Mouse (Mus musculus) intestine, embryonic 15.5 days (tissue): ENCODE data around the gene Rbbp4. TPM values are rescaled to one million over a fixed set of nuclear protein-coding genes. Genes with fewer than 3 reads are reported as not detected.
A peak's percentile ranks its signal among the peaks of the same experiment; 100 is the strongest.

Experiments used
- ATAC-seq: fragments of 200-750 bp; cut with Nextera tagmentation; 2 replicates; pipeline ENCODE4 v1.8.0; 2017; ENCODE audit warnings: moderate TSS enrichment, moderate library complexity
- H3K27ac ChIP-seq: fragments of 300-500 bp; sonication (generic); 2 replicates; pipeline ENCODE4 v1.5.1; 2015; ENCODE audit warnings: mild to moderate bottlenecking, inconsistent platforms
- H3K27me3 ChIP-seq: fragments of 300-500 bp; sonication (generic); replicated peaks from 2 replicates; pipeline ENCODE4 v1.6.1; 2015; ENCODE audit warnings: inconsistent platforms
- H3K36me3 ChIP-seq: fragments of 300-500 bp; sonication (generic); 2 replicates; pipeline ENCODE4 v1.6.1; 2015; ENCODE audit warnings: inconsistent platforms
- H3K4me1 ChIP-seq: fragments of 300-500 bp; sonication (generic); replicated peaks from 2 replicates; pipeline ENCODE4 v1.6.1; 2015; ENCODE audit warnings: inconsistent platforms
- H3K4me2 ChIP-seq: fragments of 300-500 bp; sonication (generic); replicated peaks from 2 replicates; pipeline ENCODE4 v1.6.1; 2015; ENCODE audit warnings: mild to moderate bottlenecking, inconsistent platforms
- H3K4me3 ChIP-seq: fragments of 300-500 bp; sonication (generic); replicated peaks from 2 replicates; pipeline ENCODE4 v1.5.1; 2015; ENCODE audit warnings: inconsistent platforms
- H3K9ac ChIP-seq: fragments of 300-500 bp; sonication (generic); 2 replicates; pipeline ENCODE4 v1.6.1; 2015; ENCODE audit warnings: inconsistent platforms
- H3K9me3 ChIP-seq: fragments of 300-500 bp; sonication (generic); 2 replicates; pipeline ENCODE4 v1.6.1; 2016; ENCODE audit warnings: inconsistent platforms
- WGBS: fragments of 180-500 bp; shearing (Covaris S2); methylation state at CpG from one replicate; pipeline ENCODE4 v1.1.7; 2015; 5-methylcytosine and 5-hydroxymethylcytosine counted together
- polyA plus RNA-seq: library from polyadenylated mRNA; unstranded; fragments of >200 nt; fragmentation: Nextera tagmentation; extraction: Ambion mirVana; gene quantifications from 2 replicates; pipeline ENCODE4 v1.2.1, GENCODE M21; 2015

The Rbbp4 gene
- 310 and 386 TPM in 2 replicates for polyA plus RNA-seq

- Histone ChIP-seq H3K4me2 (peak within 1 kb of the TSS; percentile 73), H3K4me1 (peaks cover 30% of the 10 kb centered on the region), H3K36me3 (peaks cover 2% of the 10 kb centered on the region; the same call in 1 of the 2 replicates), H3K9me3 (no peaks in the 10 kb centered on the region), H3K27ac (peak within 1 kb of the TSS; percentile 99), H3K27me3 (no peaks in the 10 kb centered on the region), H3K4me3 (peak within 1 kb of the TSS; percentile 92), H3K9ac (peak within 1 kb of the TSS; percentile 96)
- WGBS: under 1% methylated on average over 73 of the region's 73 CpGs
- ATAC-seq: peak; percentile 98
Observed at GRCm38 (mm10) chr4:129335216-129336074, at the start of gene Rbbp4, which contains the start of gene Zbtb8os. TSS of gene Rbbp4 (minus strand) at chr4:129335370. TSS of gene Zbtb8os (plus strand) at chr4:129335695.

DNA sequence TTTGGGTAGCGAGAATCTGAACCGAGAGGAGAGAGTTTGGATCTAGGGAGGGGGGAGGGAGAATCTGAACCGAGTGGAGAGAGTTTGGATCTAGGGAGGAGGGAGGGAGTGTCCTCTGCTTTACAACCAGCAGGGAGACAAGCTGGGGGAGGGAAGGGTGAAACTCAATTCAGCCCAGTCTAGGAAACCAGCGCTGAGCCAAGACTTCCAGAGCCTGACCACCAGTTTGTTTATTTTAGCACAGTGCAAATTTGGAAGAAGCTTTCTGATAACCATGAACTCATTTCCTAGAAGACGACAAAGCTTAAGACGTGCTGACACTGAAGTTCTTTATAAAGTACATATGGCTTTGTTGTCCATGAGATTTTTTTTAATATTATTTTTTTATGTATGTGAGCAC lies 49.3 kb upstream of the Rbbp4 start:
- peaks cover 5% of the 10 kb centered on the region; the same call in 1 of the 2 replicates for H3K4me1 ChIP-seq
- H3K4me2 ChIP-seq: no peak overlapping the region; the same call in 1 of the 2 replicates
- H3K4me3 ChIP-seq: no peak overlapping the region
- H3K27me3 ChIP-seq: no peaks in the 10 kb centered on the region
- no peak overlapping the region for H3K27ac ChIP-seq
- 15% methylated on average over 6 of the region's 6 CpGs for WGBS
- no peaks in the 10 kb centered on the region for H3K9me3 ChIP-seq
- no peaks in the 10 kb centered on the region for H3K36me3 ChIP-seq
- H3K9ac ChIP-seq: no peak overlapping the region
- ATAC-seq: peak; percentile 64; the same call in 1 of the 2 replicates

DNA sequence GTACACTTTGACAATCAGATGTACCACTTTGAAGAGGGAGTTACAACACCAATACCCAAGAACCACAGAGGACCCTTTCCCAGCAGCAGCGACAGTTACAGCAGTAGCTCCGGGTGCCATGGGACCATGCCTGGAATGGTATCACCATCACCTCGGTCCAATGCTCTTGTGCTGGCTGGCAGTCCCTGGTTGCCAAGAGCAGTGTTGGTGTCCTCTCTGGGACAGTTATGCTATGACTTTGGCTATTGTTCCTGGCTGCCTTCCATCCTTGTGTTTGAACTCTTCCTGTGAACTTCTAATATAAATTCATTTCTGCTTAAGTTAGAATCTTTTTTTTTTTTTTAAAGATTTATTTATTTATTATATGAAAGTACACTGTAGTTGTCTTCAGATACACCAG lies 48.4 kb upstream of the Rbbp4 start:
- 89% methylated on average over 3 of the region's 3 CpGs for WGBS
- Histone ChIP-seq H3K4me3 (no peak overlapping the region), H3K4me2 (no peak overlapping the region), H3K9ac (no peak overlapping the region), H3K9me3 (no peaks in the 10 kb centered on the region), H3K36me3 (no peaks in the 10 kb centered on the region), H3K4me1 (peaks cover 5% of the 10 kb centered on the region; the same call in 1 of the 2 replicates), H3K27ac (no peak overlapping the region), H3K27me3 (no peaks in the 10 kb centered on the region)
- no peak for ATAC-seq

DNA sequence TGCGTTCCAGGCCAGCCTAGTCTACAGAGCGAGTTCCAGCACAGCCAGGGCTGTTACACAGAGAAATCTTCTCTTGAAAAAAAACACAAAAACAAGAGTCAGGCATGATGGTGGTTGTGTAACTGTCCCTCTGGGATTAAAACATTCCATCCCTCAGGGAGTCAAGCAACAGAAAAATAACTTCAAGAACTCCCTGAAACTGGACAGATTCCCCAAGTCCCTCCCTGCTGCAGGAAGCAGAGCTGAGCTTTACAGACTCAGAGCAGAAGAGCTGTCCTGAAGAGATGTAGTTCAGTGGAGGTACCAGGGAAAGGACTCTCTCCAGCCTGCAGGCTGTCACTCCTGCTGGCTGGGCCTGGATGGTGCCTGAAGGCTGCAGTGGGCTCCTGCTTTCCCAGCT lies 47.3 kb upstream of the Rbbp4 start:
- Histone ChIP-seq H3K36me3 (no peaks in the 10 kb centered on the region), H3K4me2 (no peak overlapping the region), H3K27ac (no peak overlapping the region), H3K4me3 (no peak overlapping the region), H3K4me1 (peaks cover 5% of the 10 kb centered on the region; the same call in 1 of the 2 replicates), H3K9me3 (no peaks in the 10 kb centered on the region), H3K27me3 (no peaks in the 10 kb centered on the region), H3K9ac (no peak overlapping the region)
- no peak for ATAC-seq
- 95% methylated on average over 2 of the region's 2 CpGs for WGBS

DNA sequence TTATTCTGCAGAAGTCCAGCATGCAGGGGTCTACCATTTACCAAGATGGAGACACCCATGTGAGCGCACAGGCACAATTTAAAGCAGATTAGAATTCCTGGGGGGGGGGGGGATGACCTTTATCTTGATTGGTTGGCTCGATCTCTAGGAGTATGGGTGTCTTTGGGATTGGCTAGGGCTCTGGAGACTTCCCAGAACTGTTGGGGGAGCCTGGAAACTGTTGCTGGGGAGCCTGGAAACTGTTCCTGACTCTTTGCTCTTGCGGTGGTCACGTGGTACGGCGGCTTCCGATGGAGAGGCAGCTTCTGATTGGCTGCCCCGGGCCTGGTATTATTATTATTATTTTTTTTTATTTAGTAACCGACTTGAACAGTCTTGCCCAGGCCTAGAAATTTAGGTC lies 46.9 kb upstream of the Rbbp4 start:
- Histone ChIP-seq H3K4me1 (peaks cover 5% of the 10 kb centered on the region; the same call in 1 of the 2 replicates), H3K4me2 (no peak overlapping the region), H3K9me3 (no peaks in the 10 kb centered on the region), H3K27me3 (no peaks in the 10 kb centered on the region), H3K4me3 (no peak overlapping the region), H3K36me3 (no peaks in the 10 kb centered on the region), H3K27ac (no peak overlapping the region), H3K9ac (no peak overlapping the region)
- no peak for ATAC-seq
- WGBS: 92% methylated on average over 9 of the region's 9 CpGs

GRCm38 (mm10) chr4:129381148-129381547 lies 46.0 kb upstream of the Rbbp4 start:
- no peaks in the 10 kb centered on the region for H3K27me3 ChIP-seq
- H3K9ac ChIP-seq: no peak overlapping the region
- no peak overlapping the region for H3K4me2 ChIP-seq
- no peaks in the 10 kb centered on the region for H3K36me3 ChIP-seq
- peaks cover 5% of the 10 kb centered on the region; the same call in 1 of the 2 replicates for H3K4me1 ChIP-seq
- H3K4me3 ChIP-seq: no peak overlapping the region
- no peak overlapping the region for H3K27ac ChIP-seq
- no peak for ATAC-seq
- WGBS: 82% methylated on average over 8 of the region's 8 CpGs
- H3K9me3 ChIP-seq: no peaks in the 10 kb centered on the region

- WGBS: 88% methylated on average over 3 of the region's 3 CpGs
- Histone ChIP-seq H3K36me3 (no peaks in the 10 kb centered on the region), H3K4me2 (no peak overlapping the region), H3K4me1 (peaks cover 10% of the 10 kb centered on the region; the same call in 1 of the 2 replicates), H3K9me3 (no peaks in the 10 kb centered on the region), H3K27ac (no peak overlapping the region), H3K4me3 (no peak overlapping the region), H3K9ac (no peak overlapping the region), H3K27me3 (no peaks in the 10 kb centered on the region)
- no peak for ATAC-seq
Observed at GRCm38 (mm10) chr4:129379805-129380204, 44.6 kb upstream of the Rbbp4 start.

DNA sequence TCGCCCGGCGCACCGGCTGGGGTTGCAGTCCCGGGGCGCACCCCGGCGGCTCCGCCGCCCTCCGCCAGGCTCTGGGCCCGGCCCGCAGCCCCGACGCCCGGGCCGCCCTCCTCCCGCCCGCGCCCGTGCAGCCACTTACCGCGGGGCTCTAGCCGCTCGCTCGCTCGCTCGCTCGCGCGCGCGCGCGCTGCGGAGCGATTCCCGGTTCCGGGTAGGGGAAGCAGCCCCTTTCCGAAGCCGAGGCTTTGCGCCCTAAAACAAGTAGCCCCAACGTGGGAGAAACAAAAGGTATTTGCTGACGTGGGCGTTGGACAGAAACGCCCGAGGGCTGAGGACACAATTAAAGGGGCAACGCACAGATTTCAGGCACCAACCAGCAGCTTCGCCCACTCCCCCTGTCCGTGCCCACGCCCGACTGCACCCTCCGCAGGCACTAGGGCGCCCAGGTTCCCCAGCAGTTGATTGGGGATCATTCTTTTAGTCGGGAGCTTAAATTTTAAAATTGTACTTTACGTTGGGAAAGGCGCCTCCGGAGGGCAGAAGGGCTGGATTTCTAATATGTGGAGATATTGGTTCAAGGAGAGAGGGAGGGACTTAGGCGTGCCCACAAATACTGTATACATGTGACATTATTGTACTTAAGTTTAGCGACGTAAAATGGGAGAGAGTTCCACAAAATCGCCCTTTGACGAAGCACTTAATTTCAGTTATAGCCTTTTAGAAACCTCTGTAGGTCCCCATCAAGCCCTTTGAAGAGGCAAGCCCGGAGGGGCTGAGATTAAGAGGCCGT lies 42.6 kb upstream of the Rbbp4 start, which contains the start of gene Zbtb8a:
Gene Zbtb8a, minus strand, starts transcription at position 516 of the 790 bp plus-strand sequence.
- under 1% methylated on average over 61 of the region's 65 CpGs for WGBS
- Histone ChIP-seq H3K36me3 (no peaks in the 10 kb centered on the region), H3K9me3 (no peaks in the 10 kb centered on the region), H3K27me3 (no peaks in the 10 kb centered on the region), H3K4me3 (peak within 1 kb of the TSS; percentile 89), H3K4me1 (peaks cover 11% of the 10 kb centered on the region; the same call in 1 of the 2 replicates), H3K27ac (peak within 1 kb of the TSS; percentile 89), H3K4me2 (peak within 1 kb of the TSS; percentile 87), H3K9ac (peak within 1 kb of the TSS; percentile 89)
- ATAC-seq: peak; percentile 74

DNA sequence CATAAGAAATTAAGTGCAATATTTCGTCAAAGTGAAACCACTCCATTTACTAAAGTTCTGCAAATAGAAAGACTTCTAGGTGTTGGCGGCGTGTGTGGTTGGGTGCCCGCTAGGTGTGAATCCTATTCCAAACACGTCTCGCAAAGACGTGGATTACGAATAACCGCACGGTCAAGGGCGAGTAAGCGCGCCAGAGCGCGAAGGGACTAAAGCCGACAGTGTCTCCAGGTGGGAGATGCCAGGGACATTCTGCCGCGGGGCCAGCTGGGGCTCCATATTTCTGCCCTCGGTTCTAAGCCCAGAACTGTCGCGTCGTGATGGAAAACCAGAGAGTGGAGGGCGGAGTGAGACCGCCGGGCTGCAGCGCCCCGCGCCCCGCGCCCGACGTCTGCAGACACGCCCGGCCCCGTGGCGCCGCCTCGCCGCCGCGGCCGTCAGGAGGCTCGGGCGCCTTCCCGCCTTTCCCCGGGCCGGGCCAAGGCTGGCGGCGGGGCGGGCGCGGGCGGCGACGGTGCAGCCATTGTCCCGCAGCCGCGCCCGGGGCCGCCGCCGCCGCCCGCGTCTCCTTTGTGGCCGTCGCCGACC lies 41.9 kb upstream of the Rbbp4 start:
- H3K27me3 ChIP-seq: no peaks in the 10 kb centered on the region
- no peaks in the 10 kb centered on the region for H3K9me3 ChIP-seq
- peak overlapping the region; percentile 89 for H3K4me3 ChIP-seq
- peaks cover 11% of the 10 kb centered on the region; the same call in 1 of the 2 replicates for H3K4me1 ChIP-seq
- H3K4me2 ChIP-seq: peak overlapping the region; percentile 87
- H3K36me3 ChIP-seq: no peaks in the 10 kb centered on the region
- H3K9ac ChIP-seq: peak overlapping the region; percentile 89
- H3K27ac ChIP-seq: peak overlapping the region; percentile 89
- under 1% methylated on average over 51 of the region's 68 CpGs for WGBS
- peak; percentile 81 for ATAC-seq

DNA sequence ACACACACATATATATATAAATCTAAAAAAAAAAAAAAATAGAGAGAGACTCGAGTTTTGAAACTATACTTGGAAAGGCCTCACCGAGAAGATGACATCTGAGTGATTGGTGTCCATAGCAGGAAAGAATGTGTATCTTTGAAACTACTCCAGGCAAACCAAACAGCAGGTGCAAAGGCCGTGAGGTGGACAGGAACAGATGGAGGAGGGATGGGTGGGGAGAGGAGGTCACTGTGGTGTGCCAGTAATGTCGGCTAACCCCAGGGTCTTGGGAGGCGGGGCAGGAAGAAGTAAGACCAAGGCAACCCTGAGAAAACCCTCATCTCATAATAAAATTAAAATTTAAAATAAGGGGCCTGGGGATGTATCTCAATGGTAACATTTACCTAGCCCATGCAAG lies 40.7 kb upstream of the Rbbp4 start:
- Histone ChIP-seq H3K9me3 (no peaks in the 10 kb centered on the region), H3K4me1 (peaks cover 11% of the 10 kb centered on the region; the same call in 1 of the 2 replicates), H3K36me3 (no peaks in the 10 kb centered on the region), H3K9ac (no peak overlapping the region), H3K4me3 (no peak overlapping the region), H3K4me2 (no peak overlapping the region), H3K27ac (no peak overlapping the region), H3K27me3 (no peaks in the 10 kb centered on the region)
- WGBS: 73% methylated on average over 5 of the region's 5 CpGs
- no peak for ATAC-seq

DNA sequence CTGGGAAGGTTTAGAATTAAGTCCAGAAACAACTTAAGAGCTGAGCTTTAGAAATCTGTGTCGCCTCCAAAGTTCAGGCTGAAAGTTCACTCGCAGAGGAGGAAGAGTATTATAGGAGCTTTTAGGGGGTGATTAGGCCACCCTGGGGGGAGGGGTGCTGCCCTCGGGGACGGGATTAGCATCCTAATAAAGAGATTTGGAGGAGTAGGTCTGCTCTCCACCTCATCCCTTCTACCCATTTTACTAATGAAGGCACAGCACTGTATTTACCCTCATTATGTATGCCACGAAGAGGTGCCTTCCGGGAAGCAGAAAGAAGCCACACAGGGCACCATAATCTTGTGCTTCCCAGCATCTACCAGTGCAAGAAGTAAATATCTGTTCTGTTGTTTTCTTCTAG lies 39.8 kb upstream of the Rbbp4 start:
- H3K36me3 ChIP-seq: no peaks in the 10 kb centered on the region
- no peak for ATAC-seq
- no peak overlapping the region for H3K9ac ChIP-seq
- 51% methylated on average over 6 of the region's 6 CpGs for WGBS
- no peaks in the 10 kb centered on the region for H3K9me3 ChIP-seq
- no peak overlapping the region for H3K4me3 ChIP-seq
- no peaks in the 10 kb centered on the region for H3K27me3 ChIP-seq
- peaks cover 11% of the 10 kb centered on the region; the same call in 1 of the 2 replicates for H3K4me1 ChIP-seq
- H3K27ac ChIP-seq: no peak overlapping the region
- no peak overlapping the region for H3K4me2 ChIP-seq
